Mouse (Mus musculus) CH12.LX (cell line): ENCODE measurements around the gene Ubc. TPM values are rescaled to one million over a fixed set of nuclear protein-coding genes. Genes with fewer than 3 reads are reported as not detected.

Source experiments
- DNase-seq: peaks from one replicate; pipeline ENCODE4 v3.0.0-alpha.2; 2013; ENCODE audit errors: extremely low read depth
- H3K27ac ChIP-seq: 2 replicates; pipeline ENCODE4 v1.5.1; 2012; ENCODE audit warnings: low read depth, mild to moderate bottlenecking, control low read depth, moderate library complexity; ENCODE audit not compliant: insufficient read depth
- H3K27me3 ChIP-seq: replicated peaks from 2 replicates; pipeline ENCODE3; 2012; ENCODE audit warnings: inconsistent platforms
- H3K36me3 ChIP-seq, 2 experiments: replicated peaks in 1 of 2; 2 replicates each; pipeline versions ENCODE3 to v1.6.1; 2012; ENCODE audit warnings: inconsistent platforms in 1 of 2, low read length in 1 of 2, mild to moderate bottlenecking in 1 of 2, mixed read lengths in 1 of 2, moderate library complexity in 1 of 2; ENCODE audit not compliant: control insufficient read depth in 1 of 2, insufficient read depth in 1 of 2
- H3K4me1 ChIP-seq, 2 experiments: 2 replicates each; pipeline ENCODE4 v1.6.1; 2012; ENCODE audit warnings: inconsistent platforms in 1 of 2, moderate library complexity in 1 of 2; ENCODE audit not compliant: insufficient read depth in 2 of 2, control insufficient read depth in 1 of 2
- H3K4me2 ChIP-seq: 2 replicates; pipeline ENCODE4 v1.6.1; 2012; ENCODE audit warnings: low read depth, mild to moderate bottlenecking, control low read depth; ENCODE audit not compliant: poor library complexity, insufficient read depth, severe bottlenecking
- H3K4me3 ChIP-seq, 3 experiments: fragments of 150-350 bp in 1 of 3; sonication (generic) in 1 of 3; replicated peaks in 1 of 3; 2 replicates each; pipeline versions ENCODE3 to v1.5.1; 2011 to 2012; ENCODE audit warnings: low read depth in 2 of 3, low read length in 2 of 3, mild to moderate bottlenecking in 2 of 3, moderate library complexity in 2 of 3, control low read depth in 1 of 3, improper control_type of control experiment in 1 of 3, inconsistent platforms in 1 of 3, mixed read lengths in 1 of 3; ENCODE audit not compliant: poor library complexity in 1 of 3
- H3K79me2 ChIP-seq: replicated peaks from 2 replicates; pipeline ENCODE4 v1.6.1; 2012; ENCODE audit warnings: mild to moderate bottlenecking, moderate library complexity; ENCODE audit not compliant: control insufficient read depth, poor library complexity, insufficient read depth, severe bottlenecking; ENCODE audit errors: extremely low read depth
- H3K9ac ChIP-seq: 2 replicates; pipeline ENCODE4 v1.6.1; 2012; ENCODE audit warnings: low read depth, mild to moderate bottlenecking, control low read depth, moderate library complexity; ENCODE audit not compliant: insufficient read depth
- H3K9me3 ChIP-seq: replicated peaks from 2 replicates; pipeline ENCODE3; 2012; ENCODE audit warnings: low read length, inconsistent platforms, mixed read lengths
- CHD1 ChIP-seq: IDR thresholded peaks from 2 replicates; pipeline ENCODE4 v1.6.1; 2012; ENCODE audit warnings: low read depth, low read length, improper control_type of control experiment, inconsistent platforms
- CHD2 ChIP-seq: IDR thresholded peaks from 2 replicates; pipeline ENCODE4 v1.6.1; 2011; ENCODE audit warnings: low read length, improper control_type of control experiment
- ELF1 ChIP-seq: IDR thresholded peaks from 2 replicates; pipeline ENCODE4 v1.6.1; 2014; ENCODE audit warnings: low read depth, mild to moderate bottlenecking, inconsistent platforms, low read length, improper control_type of control experiment
- EP300 ChIP-seq: IDR thresholded peaks from 2 replicates; pipeline ENCODE4 v1.6.1; 2011; ENCODE audit warnings: low read length, improper control_type of control experiment
- ETS1 ChIP-seq: conservative IDR thresholded peaks from 2 replicates; pipeline ENCODE4 v1.6.1; 2012; ENCODE audit warnings: low read depth, mild to moderate bottlenecking, inconsistent platforms, low read length, improper control_type of control experiment, moderate library complexity
- GABPA ChIP-seq: IDR thresholded peaks from 2 replicates; pipeline ENCODE4 v1.6.1; 2012; ENCODE audit warnings: low read depth, low read length, improper control_type of control experiment, inconsistent platforms; ENCODE audit not compliant: insufficient replicate concordance
- KAT2A ChIP-seq: IDR thresholded peaks from 2 replicates; pipeline ENCODE4 v1.6.1; 2012; ENCODE audit warnings: low read length, improper control_type of control experiment, inconsistent platforms; ENCODE audit not compliant: insufficient replicate concordance
- MYC ChIP-seq: IDR thresholded peaks from 2 replicates; pipeline ENCODE4 v1.6.1; 2011; ENCODE audit warnings: low read depth, mild to moderate bottlenecking, improper control_type of control experiment, low read length
- NRF1 ChIP-seq: IDR thresholded peaks from 2 replicates; pipeline ENCODE4 v1.6.1; 2014; ENCODE audit warnings: low read depth, mild to moderate bottlenecking, inconsistent platforms, low read length, improper control_type of control experiment, moderate library complexity
- PAX5 ChIP-seq: IDR thresholded peaks from 2 replicates; pipeline ENCODE4 v1.6.1; 2012; ENCODE audit warnings: low read length, inconsistent platforms, mixed read lengths
- POLR2AphosphoS2 ChIP-seq: IDR thresholded peaks from 2 replicates; pipeline ENCODE4 v1.6.1; 2011; ENCODE audit warnings: low read depth, low read length, improper control_type of control experiment
- RAD21 ChIP-seq: IDR thresholded peaks from 2 replicates; pipeline ENCODE4 v1.6.1; 2011; ENCODE audit warnings: low read depth, mild to moderate bottlenecking, low read length, improper control_type of control experiment, moderate library complexity
- RCOR1 ChIP-seq: conservative IDR thresholded peaks from 2 replicates; pipeline ENCODE4 v1.6.1; 2012; ENCODE audit warnings: low read depth, mild to moderate bottlenecking, inconsistent platforms, low read length, improper control_type of control experiment
- SMC3 ChIP-seq: IDR thresholded peaks from 2 replicates; pipeline ENCODE4 v1.6.1; 2011; ENCODE audit warnings: low read depth, low read length, improper control_type of control experiment
- UBTF ChIP-seq: IDR thresholded peaks from 2 replicates; pipeline ENCODE4 v1.6.1; 2012; ENCODE audit warnings: low read depth, mild to moderate bottlenecking, inconsistent platforms, low read length, improper control_type of control experiment, moderate library complexity
- USF1 ChIP-seq: IDR thresholded peaks from 2 replicates; pipeline ENCODE4 v1.6.1; 2014; ENCODE audit warnings: low read depth, mild to moderate bottlenecking, inconsistent platforms, low read length, improper control_type of control experiment
- USF2 ChIP-seq: conservative IDR thresholded peaks from 2 replicates; pipeline ENCODE4 v1.6.1; 2011; ENCODE audit warnings: low read depth, low read length, improper control_type of control experiment
- ZKSCAN1 ChIP-seq: IDR thresholded peaks from 2 replicates; pipeline ENCODE4 v1.6.1; 2012; ENCODE audit warnings: low read depth, inconsistent platforms, low read length, improper control_type of control experiment, borderline replicate concordance
- ZMIZ1 ChIP-seq: IDR thresholded peaks from 2 replicates; pipeline ENCODE4 v1.6.1; 2012; ENCODE audit warnings: low read depth, mild to moderate bottlenecking, inconsistent platforms, low read length, improper control_type of control experiment
- ZNF384 ChIP-seq: IDR thresholded peaks from 2 replicates; pipeline ENCODE4 v1.6.1; 2012; ENCODE audit warnings: low read depth, low read length, improper control_type of control experiment, inconsistent platforms
- dilution Hi-C: fragments of 300-500 bp; cut with MboI; formaldehyde crosslinking; loops from 2 replicates; pipeline ENCODE4 v1.14.3; 2020; ENCODE audit warnings: low sequenced_read_pairs; ENCODE audit not compliant: extremely low pct_unique_long_range_greater_than_20kb, extremely low pct_ligation_motif_present
- in situ Hi-C: fragments of 300-500 bp; cut with MboI; formaldehyde crosslinking; loops from 3 replicates; pipeline ENCODE4 v1.14.3; 2019; ENCODE audit warnings: low sequenced_read_pairs, low pct_ligation_motif_present, low pct_unique_long_range_greater_than_20kb, mixed read lengths
- polyA plus RNA-seq: library from polyadenylated mRNA; unstranded; fragments of >175 nt; gene quantifications from 2 replicates; pipeline ENCODE4 v1.2.1, GENCODE M21; 2012; ENCODE audit warnings: low read depth; ENCODE audit not compliant: insufficient read length
- total RNA-seq, 2 experiments: library from RNA; depleted of rRNA; stranded (reverse); fragments of 300-350 nt in 1 of 2; fragments of >200 nt in 1 of 2; gene quantifications; 2 replicates each; pipeline ENCODE4 v1.2.3; 2012 to 2014

Gene Ubc
- total and polyA plus RNA-seq, 3 experiments = 466 to 803 (median 656) TPM

GRCm38 (mm10) chr5:125344296-125344695 is 45.7 kb downstream of the Ubc start:
- no peak overlapping the region for H3K27ac ChIP-seq
- H3K4me2 ChIP-seq = no peak overlapping the region
- no peak overlapping the region for H3K4me3 ChIP-seq
- H3K9ac ChIP-seq = no peak overlapping the region
- H3K36me3 ChIP-seq = no peaks in the 10 kb centered on the region
- peaks cover 11% of the 10 kb centered on the region for H3K27me3 ChIP-seq
- H3K4me1 ChIP-seq = peaks cover 10 to 28% of the 10 kb centered on the region in 2 experiments
- dilution Hi-C loops (no loop called here), in situ Hi-C loops (loop anchor here (10.0 kb wide), 1 partner anchor 439 kb away; no protein-coding TSS in a partner anchor)
- no peaks in the 10 kb centered on the region for H3K79me2 ChIP-seq
- TF ChIP-seq USF2 (no peak), USF1 (no peak), ELF1 (no peak), SMC3 (no peak), RCOR1 (no peak), NRF1 (no peak), ETS1 (no peak), MYC (no peak), RAD21 (no peak), CHD1 (no peak), UBTF (no peak), POLR2AphosphoS2 (no peak), PAX5 (no peak), KAT2A (no peak), EP300 (no peak), CHD2 (no peak), GABPA (no peak), ZMIZ1 (no peak)
- no peaks in the 10 kb centered on the region for H3K9me3 ChIP-seq
- DNase-seq = no peak

GRCm38 (mm10) chr5:125341459-125342090 is 48.4 kb downstream of the Ubc start:
- dilution Hi-C loops (no loop called here), in situ Hi-C loops (loop anchor here (10.0 kb wide), 1 partner anchor 437 kb away; no protein-coding TSS in a partner anchor)
- Histone ChIP-seq H3K27me3 (peaks cover 7% of the 10 kb centered on the region), H3K9me3 (no peaks in the 10 kb centered on the region), H3K9ac (no peak overlapping the region), H3K4me1 (peaks cover 5 to 25% of the 10 kb centered on the region in 2 experiments; a peak in 2 of 4 replicates), H3K79me2 (no peaks in the 10 kb centered on the region), H3K36me3 (peaks cover 0 to 13% of the 10 kb centered on the region in 2 experiments), H3K4me2 (peak overlapping the region; percentile 67; the same call in 1 of the 2 replicates), H3K4me3 (no peak overlapping the region), H3K27ac (no peak overlapping the region)
- DNase-seq = no peak
- no peak for TF ChIP-seq USF2
- TF ChIP-seq ZNF384 = peak; percentile 73
- no peak for TF ChIP-seq ZKSCAN1
- no peak for TF ChIP-seq NRF1
